Mouse (Mus musculus) liver, adult 10 weeks (tissue): Measurements from ENCODE around the gene Slc17a7. TPM values are rescaled to one million over a fixed set of nuclear protein-coding genes. Genes with fewer than 3 reads are reported as not detected.

Experiments used
- polyA plus RNA-seq: library from polyadenylated mRNA; stranded (reverse); fragments of 350-450 nt; fragmentation: Illumina TruSeq; extraction: RNeasy Lipid Tissue Mini Kit (QIAGEN cat#74804); gene quantifications from one replicate; pipeline ENCODE4 v1.2.3, GENCODE M21; 2014; ENCODE audit warnings: low read depth, low replicate concordance

Gene Slc17a7
- not detected for polyA plus RNA-seq

GRCm38 (mm10) chr7:45163735-45164490 is at the start of gene Slc17a7:
Gene Slc17a7 (plus strand): TSS chr7:45163949.

GRCm38 (mm10) chr7:45124224-45125143 is 39.3 kb upstream of the Slc17a7 start, which contains the start of gene Rps11:
Gene Rps11 (minus strand): TSS chr7:45124439.

GRCm38 (mm10) chr7:45128624-45129246 is 35.0 kb upstream of the Slc17a7 start, which contains the start of gene Rpl13a:
Gene Rpl13a (minus strand): TSS chr7:45128761.

GRCm38 (mm10) chr7:45135993-45136567 is 27.7 kb upstream of the Slc17a7 start, which contains the start of the genes Gm45713 and Flt3l:
Gene Gm45713 (minus strand): TSS chr7:45136231.
Gene Flt3l (minus strand): TSS chr7:45136432.

GRCm38 (mm10) chr7:45154096-45154992 is 9.4 kb upstream of the Slc17a7 start, which contains the start of the genes Pih1d1 and Aldh16a1:
Gene Pih1d1 (plus strand): TSS chr7:45154303.
Gene Aldh16a1 (minus strand): TSS chr7:45154584.

GRCm38 (mm10) chr7:45179469-45179868 is 15.7 kb downstream of the Slc17a7 start, which contains the start of gene Gfy:
Gene Gfy (minus strand): TSS chr7:45179569.

GRCm38 (mm10) chr7:45180896-45181477 is 17.2 kb downstream of the Slc17a7 start, which contains the start of gene Pth2:
Gene Pth2 (plus strand): TSS chr7:45180995.

GRCm38 (mm10) chr7:45204380-45205143 is 40.8 kb downstream of the Slc17a7 start, which contains the start of gene Ccdc155:
Gene Ccdc155 (minus strand): TSS chr7:45204892.

GRCm38 (mm10) chr7:45211851-45212251 is 48.1 kb downstream of the Slc17a7 start, which contains the start of gene Dkkl1:
Gene Dkkl1 (minus strand): TSS chr7:45212147.

GRCm38 (mm10) chr7:45215673-45216441 is 52.1 kb downstream of the Slc17a7 start, which contains the start of gene Tead2:
Gene Tead2 (plus strand): TSS chr7:45215753.

Other genes with a start within 250 kb of the Slc17a7 start
- gene Ap2a1, start 234.5 kb upstream of the Slc17a7 start, polyA plus RNA-seq = 9.2 TPM
- gene Tsks, start 220.7 kb upstream of the Slc17a7 start, polyA plus RNA-seq = not detected
- gene Cpt1c, start 189.1 kb upstream of the Slc17a7 start, polyA plus RNA-seq = not detected
- 4.2 TPM for gene Prmt1, start 177.4 kb upstream of the Slc17a7 start, polyA plus RNA-seq
- gene Irf3, start 166.3 kb upstream of the Slc17a7 start, polyA plus RNA-seq = 21.4 TPM
- gene Bcl2l12, start 165.2 kb upstream of the Slc17a7 start, polyA plus RNA-seq = 0.66 TPM
- gene Scaf1, start 147.6 kb upstream of the Slc17a7 start, polyA plus RNA-seq = 1.3 TPM
- 3.7 TPM for gene Rras, start 146.0 kb upstream of the Slc17a7 start, polyA plus RNA-seq
- 0.11 TPM for gene Prr12, start 111.1 kb upstream of the Slc17a7 start, polyA plus RNA-seq
- 3.2 TPM for gene Nosip, start 101.5 kb upstream of the Slc17a7 start, polyA plus RNA-seq
- 2.3 TPM for gene Prrg2, start 101.3 kb upstream of the Slc17a7 start, polyA plus RNA-seq
- gene Rcn3, start 71.7 kb upstream of the Slc17a7 start, polyA plus RNA-seq = not detected
- gene Fcgrt, start 60.1 kb upstream of the Slc17a7 start, polyA plus RNA-seq = 33.3 TPM
- gene Rps11, start 39.5 kb upstream of the Slc17a7 start, polyA plus RNA-seq = 172 TPM
- 253 TPM for gene Rpl13a, start 35.2 kb upstream of the Slc17a7 start, polyA plus RNA-seq
- gene Gm45713, start 27.7 kb upstream of the Slc17a7 start, polyA plus RNA-seq = not detected
- gene Flt3l, start 27.5 kb upstream of the Slc17a7 start, polyA plus RNA-seq = 5.4 TPM
- 3.9 TPM for gene Pih1d1, start 9.6 kb upstream of the Slc17a7 start, polyA plus RNA-seq
- 5.2 TPM for gene Aldh16a1, start 9.4 kb upstream of the Slc17a7 start, polyA plus RNA-seq
- not detected for gene Gfy, start 15.6 kb downstream of the Slc17a7 start, polyA plus RNA-seq
- gene Pth2, start 17.0 kb downstream of the Slc17a7 start, polyA plus RNA-seq = not detected
- not detected for gene Ccdc155, start 40.9 kb downstream of the Slc17a7 start, polyA plus RNA-seq
- not detected for gene Dkkl1, start 48.2 kb downstream of the Slc17a7 start, polyA plus RNA-seq
- gene Tead2, start 51.8 kb downstream of the Slc17a7 start, polyA plus RNA-seq = 0.19 TPM
- 0.34 TPM for gene Cd37, start 75.2 kb downstream of the Slc17a7 start, polyA plus RNA-seq
- gene Slc6a16, start 77.1 kb downstream of the Slc17a7 start, polyA plus RNA-seq = 1.2 TPM
- gene Slc6a21, start 113.6 kb downstream of the Slc17a7 start, polyA plus RNA-seq = not detected
- gene Trpm4, start 169.8 kb downstream of the Slc17a7 start, polyA plus RNA-seq = not detected
- gene Hrc, start 171.3 kb downstream of the Slc17a7 start, polyA plus RNA-seq = not detected
- gene Ppfia3, start 203.1 kb downstream of the Slc17a7 start, polyA plus RNA-seq = not detected
- not detected for gene Lin7b, start 206.6 kb downstream of the Slc17a7 start, polyA plus RNA-seq
- gene Snrnp70, start 231.8 kb downstream of the Slc17a7 start, polyA plus RNA-seq = 36.2 TPM
- gene Kcna7, start 241.7 kb downstream of the Slc17a7 start, polyA plus RNA-seq = not detected
- gene Ntf5, start 249.7 kb downstream of the Slc17a7 start, polyA plus RNA-seq = not detected